Mouse (Mus musculus): ENCODE data around the gene Gm29106. TPM values are rescaled to one million over a fixed set of nuclear protein-coding genes. Genes with fewer than 3 reads are reported as not detected.
"Not testable (repeated sequence)": the region's sequence is repeated elsewhere in the genome, so short reads cannot be mapped to it uniquely, and the experiment has no call there.

Gm29106 gene
- total RNA-seq (2021), result not detected

DNA sequence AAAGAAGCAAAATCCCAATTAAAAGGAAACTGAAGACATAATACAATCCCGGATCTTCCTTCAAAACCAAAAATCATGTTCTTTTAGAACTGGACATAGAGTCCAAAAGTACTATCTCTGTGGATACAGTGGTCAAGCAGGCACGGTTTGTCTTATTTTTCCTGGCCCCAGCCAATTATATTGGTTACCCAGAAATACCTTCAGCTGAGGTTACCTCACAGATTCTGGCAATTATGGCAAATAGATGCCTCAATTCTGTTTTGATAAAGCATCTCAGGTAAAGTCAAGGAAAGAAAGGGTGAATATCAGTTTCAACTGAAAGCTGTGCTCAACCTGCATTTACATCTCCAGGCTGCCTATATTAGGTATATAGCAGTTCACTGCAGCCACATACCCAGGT lies at the start of gene Gm29106:
Gm29106 (plus strand) TSS at position 301 of the 400 bp plus-strand sequence.
- DNase-seq, result not testable (repeated sequence)

DNA sequence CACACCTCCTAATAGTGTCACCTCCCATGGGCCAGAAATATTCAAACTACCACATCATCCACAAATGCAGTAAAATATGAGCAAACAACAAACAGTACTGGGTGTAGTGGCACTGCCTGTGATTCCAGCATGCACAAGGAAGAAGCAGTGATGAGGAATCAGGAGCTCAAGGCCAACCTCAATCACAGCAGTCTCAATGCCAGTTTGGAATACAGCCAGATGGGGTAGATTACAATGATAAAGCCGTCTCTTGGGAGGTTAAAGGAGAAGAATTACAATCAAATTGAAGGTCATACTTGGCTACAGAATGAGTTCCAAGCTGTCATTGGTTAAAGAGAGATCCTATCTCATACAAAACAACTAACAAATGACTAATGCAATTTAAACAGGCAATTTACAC lies 52.2 kb downstream of the Gm29106 start:
- DNase-seq, result no peak

DNA sequence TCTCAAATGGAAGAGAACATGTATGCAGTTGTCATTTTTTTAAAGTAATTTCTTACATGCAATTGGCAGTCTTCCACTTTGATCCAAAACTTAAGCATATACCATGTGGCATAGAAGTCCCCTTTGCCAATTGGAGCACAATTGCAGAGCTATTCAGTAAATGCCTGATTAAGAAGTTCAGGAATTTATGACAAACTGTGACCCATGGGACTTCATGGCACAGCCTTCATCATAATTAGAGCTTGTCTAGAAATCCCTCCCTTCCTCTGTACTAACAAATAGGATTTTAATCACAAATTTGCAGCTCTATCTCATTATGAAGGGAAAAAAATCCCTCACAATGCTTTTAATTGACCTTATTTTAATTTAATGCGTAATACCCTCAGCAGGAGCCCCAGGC lies 59.7 kb downstream of the Gm29106 start:
- no peak for DNase-seq

Other genes starting within 250 kb of the Gm29106 start
- not detected for gene Gm28168, start 248.5 kb upstream of the Gm29106 start, total RNA-seq (2021)
- gene Gm7145, start 210.6 kb upstream of the Gm29106 start, total RNA-seq (2021), result not detected
- gene Tsn, start 135.2 kb downstream of the Gm29106 start, total RNA-seq (2021), result 100 to 1,000 TPM in 1 of 2 experiments, 10 to 100 TPM in 1; 98.6 to 104 TPM
- 10 to 100 TPM; 25.5 to 27.5 TPM for gene Nifk, start 145.3 kb downstream of the Gm29106 start, total RNA-seq (2021)
- gene Clasp1, start 212.5 kb downstream of the Gm29106 start, total RNA-seq (2021), result 100 to 1,000 TPM in 1 of 2 experiments, 10 to 100 TPM in 1; 92.6 to 106 TPM

Measured in layer of hippocampus, postnatal 36 days (tissue).